Mouse (Mus musculus): ENCODE results near the gene Tmprss9.
"Not testable (repeated sequence)": the region's sequence is repeated elsewhere in the genome, so short reads cannot be mapped to it uniquely, and the experiment has no call there.

Tmprss9 gene

DNA sequence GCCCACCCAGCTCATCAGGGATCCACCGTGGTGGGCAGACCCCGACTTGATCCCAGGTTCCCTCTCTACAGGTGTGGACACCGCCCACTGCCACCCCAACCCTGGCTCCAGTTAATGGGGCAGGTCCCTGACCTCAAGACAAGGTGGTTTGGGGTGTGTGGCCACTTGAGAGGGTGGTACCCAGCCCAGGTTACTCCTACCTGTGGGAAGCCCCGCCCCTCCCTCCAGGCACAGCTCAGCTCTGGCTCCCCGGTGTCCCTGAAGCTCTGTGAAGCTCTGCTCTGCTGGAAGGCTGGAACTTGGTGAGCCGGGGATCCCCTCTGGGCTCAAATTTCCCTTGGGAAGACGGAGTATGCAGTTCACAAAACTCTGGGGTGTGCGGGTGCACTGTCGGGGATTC is at the start of gene Tmprss9:
Tmprss9 (plus strand) TSS at position 268 of the 400 bp plus-strand sequence.
- no peak for DNase-seq (ENCODE audit: extremely low spot score)

DNA sequence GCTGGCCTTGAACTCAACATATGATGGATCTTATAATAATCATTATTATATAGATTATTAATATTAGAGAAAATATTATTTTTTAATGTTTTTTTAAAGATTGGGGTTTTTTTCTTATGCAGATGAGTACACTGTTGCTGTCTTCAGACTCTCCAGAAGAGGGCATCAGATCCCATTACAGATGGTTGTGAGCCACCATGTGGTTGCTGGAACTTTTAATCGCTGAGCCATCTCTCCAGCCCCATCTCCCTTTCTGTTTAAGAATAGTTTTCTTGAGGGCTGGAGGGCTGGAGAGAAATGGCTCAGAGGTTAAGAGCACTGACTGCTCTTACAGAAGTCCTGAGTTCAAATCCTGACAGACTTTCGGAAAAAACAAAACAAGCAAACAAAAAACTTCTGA is 49.7 kb upstream of the Tmprss9 start:
- no peak for DNase-seq (ENCODE audit: extremely low spot score)

DNA sequence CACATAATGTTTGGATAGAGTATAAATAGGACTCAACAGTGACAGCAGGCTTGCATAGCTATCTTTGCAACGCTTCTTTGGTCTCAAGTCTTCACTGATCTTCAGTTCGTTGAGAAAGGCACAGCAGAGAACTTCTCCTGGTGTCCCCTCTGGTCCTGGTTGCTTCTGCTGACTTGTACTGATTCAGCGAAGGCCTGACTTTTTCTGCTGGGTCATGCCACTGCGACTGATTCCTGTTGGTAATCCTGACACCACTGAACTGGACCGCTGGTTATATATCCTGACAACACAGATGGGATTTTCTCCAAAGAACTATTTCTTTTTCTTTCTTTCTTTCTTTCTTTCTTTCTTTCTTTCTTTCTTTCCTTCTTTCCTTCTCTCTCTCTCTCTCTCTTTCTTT is 49.1 kb upstream of the Tmprss9 start:
- no peak for DNase-seq (ENCODE audit: extremely low spot score)

DNA sequence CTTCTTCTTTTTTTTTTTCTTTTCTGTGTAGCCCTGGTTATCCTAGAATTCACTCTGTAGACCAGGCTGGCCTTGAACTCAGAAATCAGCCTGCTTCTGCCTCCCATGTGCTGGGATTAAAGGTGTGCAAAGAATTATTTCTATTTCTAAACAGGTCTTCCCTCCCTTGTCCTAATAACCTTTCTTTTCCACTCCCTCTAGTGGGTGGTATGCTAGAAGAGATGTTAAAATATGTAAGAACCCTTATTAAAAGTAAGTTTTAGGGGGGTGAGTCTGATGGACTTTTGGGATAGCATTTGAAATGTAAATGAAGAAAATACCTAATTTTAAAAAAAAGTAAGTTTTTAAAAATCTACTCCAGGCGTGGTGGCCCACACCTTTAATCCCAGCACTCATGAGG is 48.3 kb upstream of the Tmprss9 start:
- DNase-seq (ENCODE audit: extremely low spot score) = no peak

DNA sequence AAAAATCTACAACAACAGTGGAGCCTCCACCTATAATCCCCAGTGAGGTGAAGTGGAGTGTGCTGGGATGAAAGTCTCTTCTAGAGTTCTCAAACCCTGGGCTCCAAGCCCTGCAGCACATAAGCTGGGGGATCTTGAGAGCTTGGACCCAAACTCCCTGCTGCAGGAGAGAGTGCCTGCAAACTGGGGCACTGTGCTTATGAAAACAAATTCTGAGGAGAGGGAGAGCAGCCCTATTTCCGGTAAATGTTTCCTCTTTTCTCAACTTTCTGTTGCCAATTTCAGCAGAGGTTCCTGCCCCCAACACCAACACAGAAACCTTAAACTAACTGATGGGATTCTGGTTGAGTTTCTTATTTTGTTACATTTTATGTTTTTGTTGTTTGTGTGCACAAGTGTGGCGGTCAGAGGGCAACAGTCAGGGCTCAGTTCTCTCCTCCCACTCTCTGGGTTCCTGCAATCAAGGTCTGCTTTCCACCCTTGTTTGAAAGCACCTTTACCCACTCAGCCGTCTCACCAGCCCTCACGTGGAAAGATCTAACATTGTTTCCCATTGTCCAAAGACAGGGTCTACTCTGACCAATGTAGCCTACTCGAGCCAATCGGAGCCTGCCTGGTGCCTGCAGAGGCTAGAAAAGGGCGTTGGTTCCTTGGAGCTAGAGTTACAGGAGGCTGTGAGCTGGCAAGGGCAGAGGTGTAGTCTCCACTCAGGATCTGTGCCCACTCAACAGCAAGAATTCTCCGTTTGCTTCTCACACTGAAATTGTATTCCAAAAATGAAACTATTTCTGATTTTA is 47.6 kb upstream of the Tmprss9 start:
- no peak for DNase-seq (ENCODE audit: extremely low spot score)

DNA sequence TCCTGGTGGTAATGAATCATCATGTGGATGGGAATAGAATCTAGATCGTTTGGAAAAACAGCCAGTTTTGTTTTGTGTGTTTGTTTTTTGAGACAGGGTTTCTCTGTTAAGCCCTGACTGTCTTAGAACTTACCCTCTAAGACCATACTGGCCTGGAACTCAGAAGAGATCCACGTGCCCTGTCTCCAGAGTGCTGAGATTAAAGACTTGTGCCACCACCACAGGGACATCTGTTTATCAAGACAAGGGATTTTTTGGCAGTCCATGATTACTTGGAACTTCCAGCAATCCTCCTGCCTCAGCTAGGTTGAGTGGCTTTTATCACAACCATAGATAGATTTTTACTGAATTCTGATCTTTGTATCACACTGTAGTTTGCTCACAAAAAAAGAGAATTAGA is 46.8 kb upstream of the Tmprss9 start:
- no peak for DNase-seq (ENCODE audit: extremely low spot score)

DNA sequence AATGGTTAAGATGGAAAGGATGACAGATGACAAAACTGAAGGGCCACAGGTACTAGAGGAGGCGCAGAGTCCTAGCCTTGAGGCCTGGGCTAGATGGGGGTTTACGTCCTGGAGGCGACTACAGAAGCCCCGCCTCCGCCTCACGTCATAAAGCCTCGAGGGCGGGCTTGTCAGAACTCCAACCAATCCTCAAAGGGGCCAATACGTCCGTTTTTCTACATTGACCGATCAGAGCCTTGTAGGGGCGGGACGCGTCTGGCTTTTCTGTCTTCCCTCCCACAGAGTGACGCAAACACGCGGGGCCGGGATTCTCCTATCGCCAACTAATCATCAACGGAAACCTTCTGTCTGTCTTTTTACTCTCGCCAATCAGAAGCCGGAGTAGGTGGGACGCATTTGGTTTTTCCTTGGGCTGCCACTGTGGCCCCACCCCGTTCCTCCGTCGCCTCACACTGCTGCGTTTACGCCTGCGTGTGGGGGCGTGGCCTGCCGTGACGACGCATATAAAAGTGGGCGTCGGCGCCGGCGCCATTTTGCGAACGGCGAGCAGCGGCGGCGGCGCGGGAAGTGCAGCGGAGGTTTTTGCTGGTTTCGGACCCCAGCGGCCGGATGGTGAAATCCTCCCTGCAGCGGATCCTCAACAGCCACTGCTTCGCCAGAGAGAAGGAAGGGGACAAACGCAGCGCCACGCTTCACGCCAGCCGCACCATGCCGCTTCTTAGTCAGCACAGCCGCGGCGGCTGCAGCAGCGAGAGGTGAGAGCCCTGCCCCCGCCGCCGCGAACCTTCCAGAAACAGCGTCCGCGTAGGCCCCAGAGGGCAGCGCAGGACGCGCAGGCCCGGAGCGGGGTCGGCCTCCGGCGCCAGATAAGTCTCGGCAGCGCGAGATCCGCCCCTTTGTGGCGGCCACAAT is 45.2 kb upstream of the Tmprss9 start, which contains the start of gene Oaz1:
Oaz1 (plus strand) TSS at position 506 of the 912 bp plus-strand sequence.
- peak; percentile 97 for DNase-seq (ENCODE audit: extremely low spot score)

DNA sequence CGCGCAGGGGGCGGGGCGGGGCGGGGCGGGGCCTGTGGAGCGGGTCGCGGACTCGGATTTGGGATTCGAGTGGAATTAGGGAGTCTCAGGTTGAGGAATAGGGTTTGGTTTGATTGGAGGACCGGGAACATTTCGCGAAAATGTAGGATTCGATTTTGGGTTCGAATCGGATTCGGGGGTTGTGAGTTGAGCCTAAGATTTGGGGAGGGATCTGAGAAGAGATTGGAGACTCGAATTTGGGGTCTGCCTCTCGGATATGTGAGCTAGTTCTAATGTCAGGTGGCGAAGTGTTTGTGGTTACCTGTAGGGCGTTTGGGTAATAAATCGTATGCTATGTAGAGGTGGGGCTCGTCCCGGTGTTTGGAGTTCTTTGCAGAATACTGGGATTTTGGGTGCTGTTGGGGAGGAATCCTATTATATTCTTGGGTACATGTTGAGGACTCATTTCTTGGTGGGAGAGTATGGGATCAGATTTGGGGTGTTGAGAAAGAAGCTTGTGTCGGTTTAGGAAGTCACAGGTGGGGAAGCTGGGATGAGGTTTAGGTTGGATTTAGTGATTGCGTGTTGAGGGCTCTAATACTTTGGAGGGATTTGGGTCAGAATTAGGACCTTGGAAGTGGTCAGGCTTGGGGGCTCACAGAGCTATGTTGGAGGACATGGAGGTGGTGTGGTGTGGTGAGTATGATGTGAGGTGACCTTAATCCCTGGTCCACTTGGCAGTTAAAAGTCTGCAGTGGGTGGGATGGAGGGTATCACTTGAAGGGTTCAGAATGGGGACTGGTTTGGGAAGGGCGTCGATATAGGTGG is 44.4 kb upstream of the Tmprss9 start:
- no peak for DNase-seq (ENCODE audit: extremely low spot score)

DNA sequence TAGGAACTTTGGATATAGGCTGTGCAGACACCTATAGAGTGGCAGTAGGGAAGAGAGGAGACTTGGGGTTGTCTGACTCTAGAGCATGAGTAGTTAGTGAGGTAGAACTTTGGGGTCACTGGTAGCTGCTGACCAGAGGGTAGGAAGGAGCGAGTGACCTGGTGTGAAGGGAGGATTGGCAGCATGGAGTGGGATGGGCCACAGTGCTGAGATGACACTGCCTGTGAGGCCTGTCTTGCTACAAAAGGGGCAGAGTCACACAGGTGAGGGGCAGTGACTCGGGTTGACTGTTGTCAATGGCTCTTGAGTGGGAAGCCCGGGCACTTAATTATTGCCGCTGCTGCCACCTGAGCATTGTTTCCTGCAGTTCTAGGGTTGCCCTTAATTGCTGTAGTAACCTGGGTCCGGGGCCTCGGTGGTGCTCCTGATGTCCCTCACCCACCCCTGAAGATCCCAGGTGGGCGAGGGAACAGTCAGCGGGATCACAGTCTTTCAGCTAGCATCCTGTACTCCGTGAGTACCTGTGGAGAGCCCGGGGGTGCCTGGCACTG is 43.7 kb upstream of the Tmprss9 start:
- DNase-seq (ENCODE audit: extremely low spot score) = no peak

DNA sequence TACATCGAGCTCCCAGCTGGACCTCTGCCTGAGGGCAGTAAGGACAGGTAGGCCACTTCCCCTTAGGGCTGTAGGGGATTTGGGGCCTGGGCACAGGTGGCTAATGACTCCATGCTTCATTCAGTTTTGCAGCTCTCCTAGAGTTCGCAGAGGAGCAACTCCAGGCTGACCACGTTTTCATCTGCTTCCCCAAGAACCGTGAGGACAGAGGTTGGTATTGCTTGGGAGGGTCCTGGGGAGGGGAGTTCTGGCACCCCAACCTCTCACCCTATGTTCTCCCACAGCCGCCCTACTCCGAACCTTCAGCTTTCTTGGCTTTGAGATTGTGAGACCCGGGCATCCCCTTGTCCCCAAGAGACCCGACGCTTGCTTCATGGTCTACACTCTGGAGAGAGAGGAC is 43.1 kb upstream of the Tmprss9 start:
- not testable (repeated sequence) for DNase-seq (ENCODE audit: extremely low spot score)

DNA sequence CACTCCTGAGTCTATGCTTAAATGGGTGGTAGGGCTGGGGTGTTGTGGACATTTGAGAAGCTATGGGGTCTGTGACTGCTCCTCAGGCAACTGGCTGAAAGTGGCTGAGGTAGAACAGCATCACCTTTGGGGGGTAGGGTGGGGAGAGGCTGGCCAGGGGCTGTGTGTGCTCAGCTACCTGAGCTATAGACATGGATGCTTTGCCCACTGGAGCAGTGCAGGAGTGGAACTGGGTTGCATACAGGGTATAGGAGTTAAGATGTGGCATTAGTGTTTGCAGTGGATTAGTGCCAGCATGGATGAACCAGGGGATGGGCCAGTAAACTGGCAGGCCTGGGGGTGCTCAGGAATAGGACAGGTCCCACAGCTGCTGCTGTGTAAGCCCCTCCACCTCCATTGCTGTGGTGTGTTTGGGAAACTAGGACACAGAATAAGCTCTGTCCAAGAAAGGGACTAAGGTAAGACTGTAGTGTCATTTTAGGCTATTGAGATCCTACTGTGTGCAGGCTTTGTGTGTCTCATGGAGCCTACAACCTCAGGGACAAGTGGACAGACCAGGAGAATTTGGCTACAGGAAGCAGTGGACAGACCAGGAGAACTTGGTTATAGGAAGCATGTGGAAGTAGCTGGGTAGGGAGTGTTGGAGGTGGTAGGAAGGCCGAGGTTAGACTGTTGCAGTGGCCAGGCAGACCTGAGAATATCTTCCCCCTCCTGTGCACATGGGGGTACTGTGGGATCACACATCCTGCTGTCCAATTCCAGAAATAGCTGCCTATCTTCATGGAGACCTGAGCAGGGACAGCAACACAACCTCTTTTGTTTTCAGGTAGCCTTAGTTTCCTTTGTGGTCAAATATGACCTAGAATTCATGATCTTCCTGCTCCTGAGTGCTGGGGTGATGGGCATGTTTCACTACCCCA is 42.0 kb upstream of the Tmprss9 start:
- DNase-seq (ENCODE audit: extremely low spot score) = no peak

DNA sequence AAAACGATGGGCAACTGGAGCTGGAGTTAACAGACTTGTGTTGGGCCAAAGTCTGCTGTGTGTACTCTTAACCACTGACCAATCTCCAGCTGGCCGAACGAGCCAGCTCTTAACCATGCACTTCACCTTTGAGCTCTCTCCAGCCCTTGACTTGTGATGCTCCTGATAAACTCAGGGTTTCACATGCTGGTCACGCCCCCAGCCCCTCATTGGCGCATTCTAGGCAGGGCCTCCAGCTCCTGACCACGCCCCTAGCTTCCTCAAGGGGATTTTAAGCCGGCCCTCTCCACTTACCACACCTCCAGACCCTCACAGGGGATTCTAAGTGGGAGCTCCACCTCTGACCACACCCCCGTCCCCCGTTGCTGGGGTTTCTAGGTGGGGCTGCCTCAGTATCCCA is 40.5 kb upstream of the Tmprss9 start:
- peak; percentile 79 for DNase-seq (ENCODE audit: extremely low spot score)

DNA sequence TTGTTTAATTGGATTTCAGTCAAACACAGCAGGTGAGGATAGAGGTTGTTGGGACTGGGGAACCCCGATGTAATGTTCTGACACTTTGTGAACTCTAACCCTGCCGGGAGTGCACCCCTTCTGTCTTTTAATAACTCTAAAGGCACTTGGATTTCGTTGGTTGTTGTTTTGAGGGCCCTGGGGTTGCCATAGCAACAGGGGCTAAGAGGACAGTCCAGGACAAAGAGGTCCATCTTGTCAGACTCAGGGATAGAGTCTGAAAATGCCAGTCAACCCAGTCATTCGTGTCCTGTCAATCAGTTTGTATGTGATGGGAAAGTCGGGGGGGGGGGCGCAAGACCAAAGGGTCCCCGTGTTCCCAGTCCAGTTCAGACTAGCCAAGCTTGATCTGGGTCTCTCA is 38.8 kb upstream of the Tmprss9 start:
- DNase-seq (ENCODE audit: extremely low spot score) = no peak

DNA sequence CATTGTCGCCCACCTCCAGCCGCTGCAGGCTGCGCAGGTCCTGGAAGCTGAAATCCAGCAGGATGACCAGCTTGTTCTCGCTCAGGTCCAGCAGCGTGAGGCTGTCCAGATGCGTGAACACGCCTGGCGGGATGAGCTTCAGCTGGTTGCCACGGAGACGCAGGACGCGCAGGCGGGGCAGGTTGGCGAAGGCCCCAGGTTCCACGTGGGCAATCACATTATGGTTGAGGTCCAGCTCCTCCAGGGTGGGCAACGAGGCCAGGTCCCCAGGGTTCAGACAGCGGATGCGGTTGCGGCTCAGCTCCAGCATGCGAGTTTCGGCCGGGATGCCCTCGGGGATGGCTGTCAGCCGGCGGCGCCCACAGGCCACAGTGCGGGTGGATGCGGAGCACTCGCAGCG is 36.0 kb upstream of the Tmprss9 start:
- DNase-seq (ENCODE audit: extremely low spot score) = no peak

DNA sequence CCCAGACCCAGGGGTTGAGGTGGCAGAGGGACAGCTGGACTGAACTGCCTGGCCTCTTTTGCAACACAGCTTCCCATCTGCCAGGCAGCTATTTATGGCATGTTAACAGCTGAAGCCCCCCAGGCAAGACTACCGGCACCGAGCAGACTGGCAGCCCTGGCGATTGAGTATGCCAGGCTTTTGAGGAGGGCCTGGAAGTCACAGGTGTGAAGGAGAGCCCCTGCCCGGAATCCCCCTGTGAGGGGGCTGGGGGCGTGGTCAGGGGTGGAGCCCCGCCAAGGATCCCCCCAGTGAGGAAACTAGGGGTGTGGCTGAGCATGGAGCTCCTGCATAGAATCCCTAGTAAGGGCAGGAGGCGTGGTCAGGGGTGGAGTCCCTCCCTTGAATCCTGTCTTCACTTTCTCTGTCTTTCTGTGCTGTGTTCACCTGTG is 34.7 kb upstream of the Tmprss9 start:
- DNase-seq (ENCODE audit: extremely low spot score) = no peak

DNA sequence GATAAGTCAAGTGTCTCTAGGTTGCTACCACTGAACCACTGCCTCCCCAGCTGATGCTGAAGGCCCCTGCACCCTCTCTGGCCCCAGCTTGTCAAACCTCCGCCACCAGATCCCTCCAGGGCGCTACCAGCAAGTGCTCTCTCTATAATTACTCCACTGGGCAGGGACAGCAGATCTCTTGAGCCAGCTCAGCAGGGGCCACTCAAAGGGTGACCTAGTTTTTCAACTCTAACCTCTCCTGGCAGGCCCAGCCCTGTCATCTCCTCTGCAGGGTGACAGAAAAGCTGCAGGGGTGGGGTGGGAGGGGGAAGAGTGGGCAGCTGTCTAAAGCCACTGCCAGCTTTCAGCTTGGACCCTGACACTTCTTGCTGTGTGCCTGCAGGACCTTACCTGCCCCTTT is 33.8 kb upstream of the Tmprss9 start:
- DNase-seq (ENCODE audit: extremely low spot score) = no peak

DNA sequence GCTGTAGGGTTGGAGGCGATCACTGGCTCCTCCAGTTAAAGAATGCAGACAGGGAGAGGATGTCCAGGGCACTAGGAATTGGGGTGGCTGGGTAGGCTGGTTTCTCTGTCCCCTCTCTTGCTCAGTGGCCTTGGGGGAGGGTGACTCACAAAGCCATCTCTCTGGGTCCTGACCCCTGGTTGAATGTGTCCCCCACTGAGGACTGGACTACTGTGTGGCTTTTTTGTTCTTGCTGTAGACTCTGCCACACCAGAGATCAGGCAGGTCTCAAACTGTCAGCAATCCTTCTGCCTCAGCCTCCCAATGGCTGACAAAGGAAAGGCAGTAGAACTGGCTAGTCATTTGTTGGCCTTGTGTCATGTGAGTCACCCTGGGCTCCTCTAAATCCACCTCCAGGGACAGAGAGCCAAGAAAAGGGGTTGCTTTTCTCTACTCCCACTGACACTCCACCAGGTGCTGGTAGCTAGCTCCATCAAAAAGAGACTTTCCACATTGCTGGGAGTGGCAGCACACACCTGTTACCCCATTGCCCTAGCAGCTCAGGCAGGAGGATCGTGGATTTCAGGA is 33.2 kb upstream of the Tmprss9 start:
- DNase-seq (ENCODE audit: extremely low spot score) = no peak

DNA sequence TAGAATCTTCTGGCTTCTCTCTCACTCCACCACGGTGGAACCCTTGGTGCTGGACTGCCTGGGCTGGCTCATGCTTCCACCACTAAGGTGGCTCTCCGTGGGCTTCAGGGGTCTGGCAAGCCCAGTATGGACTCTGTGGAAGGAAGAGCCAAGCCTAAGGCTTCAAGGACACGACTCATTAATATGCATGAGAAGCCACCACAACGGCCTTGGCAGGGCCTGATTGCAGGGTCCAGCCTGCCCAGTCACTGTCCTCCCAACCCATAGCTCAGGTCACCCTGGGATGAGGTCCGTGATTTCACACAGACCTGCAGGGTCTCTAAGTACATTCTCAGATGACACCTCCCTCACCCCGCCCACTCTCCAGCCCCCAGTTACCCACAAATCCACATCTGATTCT is 31.8 kb upstream of the Tmprss9 start:
- no peak for DNase-seq (ENCODE audit: extremely low spot score)

DNA sequence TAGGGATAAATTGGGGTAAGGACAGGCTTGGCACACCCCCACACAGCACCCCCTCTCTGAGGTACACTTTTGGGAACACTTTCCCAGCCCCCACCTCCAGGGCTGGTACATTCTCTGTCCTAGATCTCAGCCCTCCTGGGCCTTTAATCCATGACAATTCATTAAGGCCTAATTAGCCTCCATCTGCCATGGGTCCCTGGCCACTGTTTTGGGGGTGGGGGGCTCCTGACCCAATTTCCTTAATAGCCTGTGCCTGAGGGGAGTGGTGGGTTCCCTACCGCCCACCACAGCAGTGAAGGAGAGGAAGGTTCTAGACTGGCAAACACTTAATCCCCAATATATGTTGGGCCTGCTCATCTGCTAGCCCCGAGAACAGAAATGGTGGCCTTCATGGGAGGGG is 30.0 kb upstream of the Tmprss9 start:
- no peak for DNase-seq (ENCODE audit: extremely low spot score)

DNA sequence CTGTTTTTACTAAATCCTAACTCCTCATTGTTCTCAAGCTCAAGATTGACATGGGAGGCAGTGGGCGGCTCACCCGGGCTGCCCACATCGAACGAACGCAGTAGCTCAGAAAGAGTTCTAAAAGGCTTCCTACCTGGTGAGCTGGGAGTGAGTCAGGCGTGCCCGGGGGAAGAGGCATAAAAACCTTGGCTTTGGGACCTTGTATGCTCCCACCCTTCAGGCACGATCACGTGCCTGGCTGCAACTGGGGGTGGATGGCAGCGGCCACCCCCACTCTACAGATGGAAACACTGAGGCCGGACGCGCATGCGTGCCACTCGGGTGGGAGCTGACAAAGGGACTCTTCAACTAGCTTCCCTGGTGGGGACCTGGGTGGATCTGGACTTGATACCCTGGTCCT is 29.3 kb upstream of the Tmprss9 start:
- DNase-seq (ENCODE audit: extremely low spot score) = no peak

All from embryo, embryonic 9.5 days (tissue).